Mouse (Mus musculus): Measurements from ENCODE around the gene Ahnak2.

DNA sequence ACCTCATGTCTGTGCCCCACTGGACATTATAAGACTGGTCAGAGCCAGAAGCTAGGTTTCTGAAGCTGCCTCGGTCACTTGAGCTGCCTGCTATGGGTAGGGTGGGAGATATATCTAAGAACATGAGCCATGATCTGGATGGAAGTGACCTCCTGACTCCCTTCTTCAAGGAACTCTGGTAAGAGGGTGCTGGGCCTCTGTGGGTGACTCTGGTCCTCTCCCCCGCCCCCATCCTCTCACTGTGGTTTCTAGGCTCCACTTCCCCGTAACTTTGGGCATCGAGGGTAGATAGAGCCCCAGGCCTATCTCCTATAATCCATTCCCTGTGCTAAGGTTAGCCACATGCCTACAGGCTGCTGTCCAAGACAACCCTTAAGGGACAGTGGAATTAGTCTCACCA lies 41.0 kb downstream of the Ahnak2 start:
- no peak for TF ChIP-seq EP300 (IDR thresholded peaks at IDR 0.05; ENCODE audit: low read depth)
- no peak for TF ChIP-seq CTCF (IDR thresholded peaks at IDR 0.05; ENCODE audit: low read depth)

Measured in liver, postnatal 0 days (tissue).